Mouse (Mus musculus) embryonic fibroblast, embryonic 13.5 days (primary cell): ENCODE data around the gene Jmjd7.

Experiments
- CTCF ChIP-seq: IDR thresholded peaks from 2 replicates; pipeline ENCODE4 v1.5.1; 2011; ENCODE audit warnings: mild to moderate bottlenecking, control low read depth, low read length, moderate library complexity, borderline replicate concordance; ENCODE audit not compliant: insufficient read depth
- POLR2A ChIP-seq: IDR thresholded peaks from 2 replicates; pipeline ENCODE4 v1.6.1; 2011; ENCODE audit warnings: low read depth, mild to moderate bottlenecking, control low read depth, low read length, moderate library complexity

GRCm38 (mm10) chr2:120048173-120048572, 20.9 kb downstream of the Jmjd7 start:
- TF ChIP-seq CTCF = no peak
- no peak for TF ChIP-seq POLR2A
